Mouse (Mus musculus): ENCODE data around the gene Dusp21.

DNA sequence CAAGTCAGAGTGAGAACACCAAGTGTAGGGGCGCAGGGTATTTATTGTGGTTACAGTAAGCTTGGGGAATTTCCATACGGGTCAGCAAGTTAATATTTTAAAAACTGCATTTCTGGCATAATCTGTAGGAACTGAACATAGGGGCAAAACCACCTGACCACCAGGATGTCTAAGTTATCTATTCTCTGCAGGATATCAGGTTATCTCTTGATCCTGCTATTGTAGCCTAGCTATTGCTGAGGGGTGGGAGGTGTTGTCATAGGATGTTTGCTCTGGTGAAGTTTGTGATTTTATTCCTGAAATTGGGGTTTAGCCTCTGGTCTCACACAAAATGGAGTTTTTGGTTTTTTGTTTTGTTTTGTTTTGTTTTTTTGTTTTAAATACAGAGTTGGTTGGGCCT, 42.6 kb downstream of the Dusp21 start:
- no peak for TF ChIP-seq CTCF (IDR thresholded peaks at IDR 0.05; ENCODE audit: low read depth, low read length)
- no peak for TF ChIP-seq GATA2 (IDR thresholded peaks at IDR 0.05; ENCODE audit: borderline replicate concordance, low read depth, low read length)
- no peak for TF ChIP-seq GATA1 (IDR thresholded peaks at IDR 0.05; ENCODE audit: borderline replicate concordance, low read length)

Measured in G1E (cell line).